Mouse (Mus musculus) limb, embryonic 10.5 days (tissue): Measurements from ENCODE around the gene Gm15517. TPM values are rescaled to one million over a fixed set of nuclear protein-coding genes. Genes with fewer than 3 reads are reported as not detected.
"Not testable (repeated sequence)": the region's sequence is repeated elsewhere in the genome, so short reads cannot be mapped to it uniquely, and the experiment has no call there.

Experiments
- DNase-seq: peaks from one replicate; pipeline ENCODE4 v3.0.0-alpha.2; 2017; ENCODE audit warnings: low spot score
- H3K27ac ChIP-seq: fragments of 300-500 bp; sonication (generic); 2 replicates; pipeline ENCODE4 v1.5.1; 2016; ENCODE audit warnings: mild to moderate bottlenecking
- H3K27me3 ChIP-seq: fragments of 300-500 bp; sonication (generic); 2 replicates; pipeline ENCODE4 v1.6.1; 2016; ENCODE audit warnings: low read depth, mild to moderate bottlenecking; ENCODE audit not compliant: poor library complexity, severe bottlenecking
- H3K36me3 ChIP-seq: fragments of 300-500 bp; sonication (generic); 2 replicates; pipeline ENCODE4 v1.6.1; 2016; ENCODE audit warnings: mild to moderate bottlenecking, moderate library complexity
- H3K4me1 ChIP-seq: fragments of 300-500 bp; sonication (generic); 2 replicates; pipeline ENCODE4 v1.6.1; 2016
- H3K4me3 ChIP-seq: fragments of 300-500 bp; sonication (generic); 2 replicates; pipeline ENCODE4 v1.5.1; 2016; ENCODE audit warnings: mild to moderate bottlenecking, moderate library complexity
- H3K9me3 ChIP-seq: fragments of 300-500 bp; sonication (generic); replicated peaks from 2 replicates; pipeline ENCODE4 v1.6.1; 2016; ENCODE audit warnings: mild to moderate bottlenecking
- WGBS: fragments of 180-500 bp; shearing (Covaris S2); methylation state at CpG from one replicate; pipeline ENCODE4 v1.1.7; 2016; 5-methylcytosine and 5-hydroxymethylcytosine counted together
- polyA plus RNA-seq: library from polyadenylated mRNA; unstranded; fragments of >200 nt; fragmentation: Nextera tagmentation; extraction: Ambion mirVana; gene quantifications from 2 replicates; pipeline ENCODE4 v1.2.1, GENCODE M21; 2016

Gm15517 gene
- not detected in 2 replicates for polyA plus RNA-seq

DNA sequence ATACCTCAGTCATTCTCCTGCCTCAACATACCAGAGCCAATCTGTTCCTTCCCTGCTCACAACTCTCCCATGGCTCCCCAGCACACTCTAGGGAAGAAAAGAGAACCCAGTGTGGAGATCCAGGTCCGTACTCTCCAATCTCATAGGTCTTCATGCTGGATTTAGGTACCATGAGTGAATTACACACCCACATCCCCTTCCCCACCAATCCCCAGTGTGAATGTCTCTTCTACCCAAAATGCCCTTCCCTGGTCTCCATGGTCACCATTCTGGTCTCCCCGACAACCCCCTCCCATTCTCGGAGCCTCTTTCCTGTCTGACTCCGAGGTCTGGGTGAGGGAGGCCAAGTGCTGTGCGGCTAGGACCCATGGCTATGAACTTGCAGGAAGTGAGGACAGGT is at the start of gene Gm15517:
Gene Gm15517, plus strand, starts transcription at position 301 of the 400 bp plus-strand sequence.
- no peak for DNase-seq
- no peaks in the 10 kb centered on the region for H3K9me3 ChIP-seq
- H3K4me1 ChIP-seq, result peaks cover 6% of the 10 kb centered on the region; the same call in 1 of the 2 replicates
- no peak within 1 kb of the TSS for H3K27ac ChIP-seq
- H3K27me3 ChIP-seq, result peaks cover 43% of the 10 kb centered on the region
- WGBS, result 63% methylated on average over 5 of the region's 5 CpGs
- H3K4me3 ChIP-seq, result no peak within 1 kb of the TSS
- no peaks in the 10 kb centered on the region for H3K36me3 ChIP-seq

DNA sequence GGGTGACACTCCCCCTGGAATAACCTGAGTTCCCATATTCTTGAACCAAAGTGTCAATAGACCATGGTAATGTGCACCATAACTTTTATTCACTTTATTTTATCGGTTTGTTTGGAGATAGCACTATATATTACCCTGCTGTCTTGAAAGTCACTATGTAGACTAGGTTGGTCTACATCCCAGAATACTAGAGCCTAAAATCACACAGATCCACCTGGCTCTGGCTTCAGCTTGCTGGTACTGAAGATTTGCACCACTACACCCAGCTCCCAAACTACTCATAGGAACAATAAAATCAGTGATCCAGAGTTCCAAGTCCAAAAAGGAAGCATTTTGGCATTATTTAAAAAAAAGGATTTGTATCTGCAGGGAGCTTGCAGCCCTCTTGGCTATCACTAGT is 45.6 kb upstream of the Gm15517 start, which contains the start of gene Klk1b5:
Gene Klk1b5, plus strand, starts transcription at position 301 of the 400 bp plus-strand sequence.
- 87% methylated on average over 1 of the region's 1 CpGs for WGBS
- no peak for DNase-seq
- no peak within 1 kb of the TSS for H3K27ac ChIP-seq

DNA sequence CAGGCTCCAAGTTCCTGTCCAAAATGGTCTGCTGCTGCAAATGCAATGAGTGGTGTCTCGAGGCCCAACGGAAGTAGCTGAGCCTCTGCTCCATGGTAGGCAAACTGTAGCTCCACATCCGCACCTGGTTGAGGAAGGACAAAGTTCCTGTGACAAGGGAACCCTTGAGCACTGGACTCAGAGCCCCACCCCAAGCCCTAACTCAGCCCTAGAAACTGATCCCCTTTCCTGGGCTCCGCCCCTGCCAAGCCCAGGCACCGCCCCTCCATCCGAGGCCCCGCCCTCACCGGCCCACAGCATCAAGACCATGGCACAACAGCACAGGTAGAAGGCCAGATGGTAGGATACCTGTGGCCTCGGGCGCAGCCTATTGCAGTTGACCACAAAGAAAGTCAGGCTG is 39.6 kb upstream of the Gm15517 start:
- not testable (repeated sequence) for H3K4me3 ChIP-seq, H3K9me3 ChIP-seq, H3K4me1 ChIP-seq, H3K36me3 ChIP-seq, H3K27ac ChIP-seq, DNase-seq, H3K27me3 ChIP-seq
- WGBS, result 74% methylated on average over 9 of the region's 10 CpGs

More for the DNA sequence above, 45.6 kb upstream of the Gm15517 start, which contains the start of gene Klk1b5:
- H3K4me1 ChIP-seq, result no peaks in the 10 kb centered on the region
- H3K27me3 ChIP-seq, result no peaks in the 10 kb centered on the region
- H3K4me3 ChIP-seq, result no peak within 1 kb of the TSS
- H3K9me3 ChIP-seq, result no peaks in the 10 kb centered on the region
- no peaks in the 10 kb centered on the region for H3K36me3 ChIP-seq

DNA sequence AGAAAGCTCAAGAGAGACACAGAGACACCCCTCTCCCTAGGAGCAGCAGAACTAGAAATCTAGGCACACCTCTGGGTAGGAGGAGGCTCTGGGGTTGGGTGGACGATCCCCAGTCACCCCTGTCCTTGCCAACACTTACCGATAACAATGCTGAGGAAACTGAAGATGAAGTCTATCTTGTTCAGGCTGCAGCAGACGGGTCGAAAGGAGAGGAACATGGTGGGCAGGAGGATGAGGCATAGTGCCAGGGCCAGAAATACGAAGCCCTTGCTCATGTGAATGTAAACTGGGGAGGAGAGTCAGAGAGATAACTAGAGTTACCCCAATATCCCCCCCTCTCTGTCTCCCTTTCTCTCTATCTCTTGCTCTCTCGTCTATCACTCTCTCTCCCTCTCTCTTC is 38.9 kb upstream of the Gm15517 start:
- not testable (repeated sequence) for H3K4me3 ChIP-seq, H3K27ac ChIP-seq, DNase-seq, H3K27me3 ChIP-seq, H3K4me1 ChIP-seq, H3K9me3 ChIP-seq, H3K36me3 ChIP-seq
- 79% methylated on average over 6 of the region's 6 CpGs for WGBS

DNA sequence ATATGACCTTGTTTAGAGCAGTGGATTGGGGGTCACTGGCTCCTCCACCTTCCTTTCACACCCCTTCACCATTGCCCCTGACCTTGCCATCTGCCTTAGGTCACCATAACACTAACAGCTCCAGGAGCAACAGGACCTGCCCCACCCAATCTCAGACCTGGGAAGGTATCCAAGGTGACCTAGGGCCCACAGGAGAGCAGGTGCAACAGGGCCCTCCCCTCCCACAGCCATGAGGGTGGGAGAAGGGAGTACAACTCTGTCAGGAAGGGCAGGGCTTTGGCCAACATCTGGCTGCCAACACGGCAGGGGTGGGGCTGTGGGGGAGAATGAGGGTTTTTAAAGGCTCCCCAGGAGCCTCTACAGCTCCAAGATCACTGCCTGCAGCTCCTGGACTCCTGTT is 36.2 kb upstream of the Gm15517 start, which contains the start of gene Klk1:
Gene Klk1, plus strand, starts transcription at position 285 of the 400 bp plus-strand sequence.
- no peak within 1 kb of the TSS for H3K4me3 ChIP-seq
- H3K9me3 ChIP-seq, result no peaks in the 10 kb centered on the region
- no peaks in the 10 kb centered on the region for H3K36me3 ChIP-seq
- no peaks in the 10 kb centered on the region for H3K4me1 ChIP-seq
- 42% methylated on average over 1 of the region's 1 CpGs for whole genome bisulfite sequencing
- H3K27me3 ChIP-seq, result no peaks in the 10 kb centered on the region
- no peak for DNase-seq
- no peak within 1 kb of the TSS for H3K27ac ChIP-seq

DNA sequence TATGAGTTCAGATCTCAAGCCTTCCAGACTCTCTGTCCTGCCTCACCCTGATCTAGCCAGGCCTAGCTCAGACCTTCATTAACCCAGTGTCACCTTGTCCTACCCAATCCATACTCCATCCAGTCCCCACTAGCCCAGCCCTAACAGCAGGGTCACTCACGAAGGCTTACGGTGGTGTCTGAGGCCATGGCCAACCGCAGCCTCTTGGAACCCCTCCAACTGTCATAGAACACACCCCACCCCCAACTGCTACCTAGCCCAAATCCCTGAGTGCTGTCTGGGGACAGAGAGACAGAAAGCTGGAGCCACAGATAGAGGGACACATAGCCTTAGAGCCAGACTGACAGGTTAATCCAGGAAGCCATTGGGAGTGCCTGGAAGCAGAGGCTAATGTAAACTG is 25.3 kb upstream of the Gm15517 start, which contains the start of gene Gm36864:
Gene Gm36864, plus strand, starts transcription at position 269 of the 400 bp plus-strand sequence.
- Histone ChIP-seq H3K27me3 (no peaks in the 10 kb centered on the region), H3K36me3 (no peaks in the 10 kb centered on the region), H3K9me3 (no peaks in the 10 kb centered on the region), H3K27ac (no peak within 1 kb of the TSS), H3K4me3 (no peak within 1 kb of the TSS), H3K4me1 (no peaks in the 10 kb centered on the region)
- 89% methylated on average over 3 of the region's 3 CpGs for WGBS
- DNase-seq, result no peak

DNA sequence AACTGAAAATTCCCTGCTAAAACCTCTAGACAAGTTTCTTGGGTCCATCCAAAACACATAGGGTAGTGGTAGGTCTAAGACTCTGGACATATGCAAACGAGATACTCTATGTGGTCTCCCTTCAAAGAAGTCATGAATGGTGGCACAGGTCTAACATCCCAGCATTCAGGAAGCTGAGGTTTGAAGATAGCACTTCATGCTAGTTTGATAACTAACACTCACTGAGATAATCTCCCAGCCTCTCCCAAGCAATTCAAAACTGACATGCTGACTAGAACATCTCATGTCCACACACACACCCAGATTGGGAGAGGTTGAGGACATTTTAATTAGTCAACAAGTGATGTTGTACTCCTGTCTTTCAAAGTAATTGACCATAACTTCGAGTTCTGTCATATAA is 21.3 kb upstream of the Gm15517 start:
- H3K27ac ChIP-seq, result no peak overlapping the region
- no peaks in the 10 kb centered on the region for H3K4me1 ChIP-seq
- H3K9me3 ChIP-seq, result no peaks in the 10 kb centered on the region
- H3K27me3 ChIP-seq, result no peaks in the 10 kb centered on the region
- WGBS, result 66% methylated on average over 2 of the region's 2 CpGs
- no peaks in the 10 kb centered on the region for H3K36me3 ChIP-seq
- DNase-seq, result no peak
- no peak overlapping the region for H3K4me3 ChIP-seq

DNA sequence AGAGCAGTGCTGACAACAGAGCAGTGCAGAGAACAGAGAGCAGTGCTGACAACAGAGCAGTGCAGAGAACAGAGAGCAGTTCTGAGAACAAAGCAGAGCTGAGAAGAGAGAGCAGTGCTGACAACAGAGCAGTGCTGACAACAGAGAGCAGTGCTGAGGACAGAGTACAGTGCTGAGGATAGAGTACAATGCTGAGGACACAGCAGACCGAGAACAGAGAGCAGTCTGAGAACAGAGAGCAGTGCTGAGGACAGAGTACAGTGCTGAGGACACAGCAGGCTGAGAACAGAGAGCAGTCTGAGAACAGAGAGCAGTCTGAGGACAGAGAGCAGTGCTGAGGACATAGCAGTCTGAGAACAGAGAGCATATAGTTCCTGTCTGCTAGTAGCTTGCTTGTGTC is 20.5 kb upstream of the Gm15517 start:
- Histone ChIP-seq H3K27me3 (no peaks in the 10 kb centered on the region), H3K4me3 (no peak overlapping the region), H3K36me3 (no peaks in the 10 kb centered on the region), H3K27ac (no peak overlapping the region), H3K9me3 (no peaks in the 10 kb centered on the region), H3K4me1 (peaks cover 5% of the 10 kb centered on the region; the same call in 1 of the 2 replicates)
- no peak for DNase-seq
- 52% methylated on average over 1 of the region's 1 CpGs for WGBS

DNA sequence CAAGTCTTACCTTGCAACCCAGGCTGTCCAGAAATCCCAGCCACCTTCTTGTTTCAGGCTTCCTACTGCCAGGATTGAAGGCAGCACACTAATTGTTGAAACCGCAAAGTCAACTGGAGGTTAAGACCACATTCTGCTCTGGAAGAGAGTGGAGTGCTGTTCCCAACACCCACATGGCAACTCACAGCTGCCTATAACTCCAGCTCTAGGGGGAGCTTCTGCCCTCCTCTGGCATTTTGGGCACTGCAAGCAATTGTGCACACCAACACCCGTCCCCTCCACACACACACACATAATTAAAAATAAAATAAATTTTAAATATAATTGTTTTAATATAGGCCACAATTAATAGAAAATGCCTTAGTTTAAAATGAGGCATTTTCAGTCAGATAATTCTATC is 20.1 kb upstream of the Gm15517 start:
- no peak for DNase-seq
- H3K27me3 ChIP-seq, result no peaks in the 10 kb centered on the region
- no peaks in the 10 kb centered on the region for H3K9me3 ChIP-seq
- H3K36me3 ChIP-seq, result no peaks in the 10 kb centered on the region
- WGBS, result 68% methylated on average over 2 of the region's 2 CpGs
- H3K4me1 ChIP-seq, result peaks cover 5% of the 10 kb centered on the region; the same call in 1 of the 2 replicates
- no peak overlapping the region for H3K27ac ChIP-seq
- no peak overlapping the region for H3K4me3 ChIP-seq

DNA sequence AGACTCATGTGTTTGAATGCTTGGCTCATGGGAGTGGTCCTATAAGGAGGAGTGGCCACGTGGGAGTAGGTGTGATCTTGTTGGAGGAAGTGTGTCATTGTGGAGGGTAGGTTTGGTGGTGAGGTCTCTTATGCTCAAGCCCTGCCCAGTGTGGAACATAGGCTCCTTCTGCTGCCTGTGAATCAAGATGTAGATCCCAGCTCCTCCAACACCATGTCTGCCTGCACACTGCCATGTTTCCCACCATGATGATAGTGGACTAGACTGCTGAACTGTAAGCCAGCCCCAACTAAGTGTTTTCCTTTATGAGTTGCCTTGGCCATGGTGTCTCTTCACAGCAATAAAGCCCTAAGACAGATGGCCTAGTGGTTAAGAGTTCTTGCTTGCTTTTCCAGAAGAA is 17.2 kb upstream of the Gm15517 start:
- H3K4me1 ChIP-seq, result peaks cover 10% of the 10 kb centered on the region
- peaks cover 14% of the 10 kb centered on the region for H3K36me3 ChIP-seq
- no peak overlapping the region for H3K27ac ChIP-seq
- 54% methylated on average over 1 of the region's 1 CpGs for WGBS
- H3K9me3 ChIP-seq, result no peaks in the 10 kb centered on the region
- H3K27me3 ChIP-seq, result no peaks in the 10 kb centered on the region
- no peak overlapping the region for H3K4me3 ChIP-seq
- no peak for DNase-seq

DNA sequence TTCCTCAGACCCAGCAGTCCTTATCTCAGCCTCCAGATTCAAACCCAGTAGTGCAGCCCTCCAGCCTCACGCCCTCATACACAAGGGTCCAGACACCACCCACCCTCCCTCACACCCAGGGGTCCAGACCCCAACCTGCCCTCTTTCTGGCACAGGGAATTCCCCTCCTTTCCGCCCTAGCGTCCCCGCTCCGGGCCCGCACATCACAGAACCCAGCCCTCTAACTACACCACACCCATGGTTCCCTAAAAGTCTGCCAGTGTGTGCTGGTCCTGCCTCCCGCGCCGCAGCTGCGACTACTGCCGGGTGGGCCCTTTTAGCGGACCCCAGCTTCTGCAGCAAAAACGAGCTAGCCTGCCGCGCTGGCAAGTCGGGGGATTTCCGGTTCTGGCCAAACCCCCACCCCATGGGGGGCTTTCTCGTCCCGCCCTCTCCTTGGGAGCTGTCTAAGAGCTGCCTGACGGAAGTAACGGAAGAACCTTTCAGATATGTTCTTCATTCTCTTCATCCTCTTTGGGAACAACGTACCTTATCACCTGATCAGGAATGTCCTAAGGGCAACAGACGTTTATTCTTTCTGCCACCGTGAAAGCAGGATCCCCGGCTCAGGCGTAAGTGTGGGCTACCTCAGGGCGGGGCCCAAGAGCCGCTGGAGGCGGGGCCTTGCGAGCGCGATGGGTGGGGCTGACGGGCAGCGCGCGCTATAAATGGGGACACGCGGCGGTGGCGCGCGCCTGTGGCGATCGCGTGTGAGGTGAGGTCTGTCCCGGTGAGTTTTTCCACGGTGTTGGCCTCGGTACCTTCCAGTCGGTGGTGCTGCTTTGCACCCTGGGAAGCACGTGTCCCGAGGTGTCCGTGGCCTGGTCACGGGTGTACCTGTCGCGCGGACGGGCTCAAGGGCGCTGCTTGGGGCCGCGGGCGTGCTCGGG is 14.9 kb upstream of the Gm15517 start, which contains the start of the genes 1700028J19Rik and 2410002F23Rik:
Gene 1700028J19Rik, minus strand, starts transcription at position 641 of the 929 bp plus-strand sequence.
Gene 2410002F23Rik, plus strand, starts transcription at position 668 of the 929 bp plus-strand sequence.
- under 1% methylated on average over 62 of the region's 62 CpGs for WGBS
- Histone ChIP-seq H3K4me3 (peak within 1 kb of the TSS; percentile 77), H3K4me1 (peaks cover 20% of the 10 kb centered on the region), H3K9me3 (no peaks in the 10 kb centered on the region), H3K27me3 (no peaks in the 10 kb centered on the region), H3K36me3 (peaks cover 37% of the 10 kb centered on the region), H3K27ac (peak within 1 kb of the TSS; percentile 97)
- DNase-seq, result peak; percentile 94

DNA sequence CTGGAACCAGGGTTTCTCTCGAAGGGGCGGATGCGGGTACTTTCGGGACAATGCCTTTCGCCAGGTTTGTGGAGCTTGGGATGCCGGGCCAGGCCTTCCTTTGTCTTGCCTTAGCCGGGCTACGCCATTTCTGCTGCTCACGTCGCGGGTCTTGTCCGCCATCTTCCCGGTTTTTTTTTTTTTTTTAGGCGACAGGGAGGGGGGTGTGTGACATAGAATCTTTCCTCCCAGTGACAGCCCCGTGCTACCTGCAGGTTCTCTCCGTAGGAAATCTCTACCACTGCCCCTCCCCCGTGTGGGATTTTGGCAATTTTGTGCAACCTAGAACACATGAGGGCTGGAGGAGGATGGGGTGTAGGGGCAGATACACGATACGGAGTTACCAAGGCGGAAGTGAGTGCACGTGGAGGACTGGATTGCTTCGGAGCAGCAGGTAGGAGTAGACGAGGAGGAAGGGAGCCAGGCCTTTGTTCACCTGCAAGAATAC is 14.2 kb upstream of the Gm15517 start:
- Histone ChIP-seq H3K36me3 (peaks cover 42% of the 10 kb centered on the region), H3K27ac (peak overlapping the region; percentile 97), H3K9me3 (no peaks in the 10 kb centered on the region), H3K4me3 (peak overlapping the region; percentile 77), H3K4me1 (peaks cover 20% of the 10 kb centered on the region), H3K27me3 (no peaks in the 10 kb centered on the region)
- DNase-seq, result peak; percentile 68
- WGBS, result 0% methylated on average over 23 of the region's 23 CpGs

DNA sequence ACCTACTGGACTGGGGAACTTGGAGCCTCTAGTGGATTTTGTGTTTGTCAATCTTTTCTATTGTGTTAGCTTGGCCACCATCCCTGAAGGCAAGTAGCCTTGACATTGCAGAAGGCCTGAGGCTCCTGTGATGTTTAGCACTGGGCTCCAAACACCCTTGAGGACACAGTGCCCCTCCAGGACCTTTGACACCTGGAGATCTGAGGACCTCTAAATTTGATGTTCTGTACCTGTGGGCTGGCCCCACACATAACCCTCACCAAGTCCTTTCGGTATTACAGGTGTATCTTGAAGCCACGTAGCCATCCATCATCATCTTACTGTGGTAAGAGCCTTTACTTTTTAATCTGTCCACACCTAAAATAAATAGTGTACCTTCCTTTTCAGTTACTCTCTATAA is 13.3 kb upstream of the Gm15517 start:
- H3K9me3 ChIP-seq, result no peaks in the 10 kb centered on the region
- H3K27me3 ChIP-seq, result no peaks in the 10 kb centered on the region
- H3K27ac ChIP-seq, result no peak overlapping the region
- DNase-seq, result no peak
- 94% methylated on average over 2 of the region's 2 CpGs for WGBS
- H3K36me3 ChIP-seq, result peaks cover 51% of the 10 kb centered on the region
- peaks cover 20% of the 10 kb centered on the region for H3K4me1 ChIP-seq
- peak overlapping the region; percentile 77 for H3K4me3 ChIP-seq
